Mouse (Mus musculus) cerebellum, postnatal 4 days (tissue): Measurements from ENCODE around the gene Rex1bd.
"Not testable (repeated sequence)": the region's sequence is repeated elsewhere in the genome, so short reads cannot be mapped to it uniquely, and the experiment has no call there.

Experiments
- DNase-seq, 2 experiments: peaks; one replicate each; pipeline ENCODE4 v3.0.0; 2022; ENCODE audit warnings: low spot score in 2 of 2, mixed read lengths in 1 of 2

Gene Rex1bd

GRCm38 (mm10) chr8:70529299-70529698, 22.7 kb upstream of the Rex1bd start:
- no peak for DNase-seq

DNA sequence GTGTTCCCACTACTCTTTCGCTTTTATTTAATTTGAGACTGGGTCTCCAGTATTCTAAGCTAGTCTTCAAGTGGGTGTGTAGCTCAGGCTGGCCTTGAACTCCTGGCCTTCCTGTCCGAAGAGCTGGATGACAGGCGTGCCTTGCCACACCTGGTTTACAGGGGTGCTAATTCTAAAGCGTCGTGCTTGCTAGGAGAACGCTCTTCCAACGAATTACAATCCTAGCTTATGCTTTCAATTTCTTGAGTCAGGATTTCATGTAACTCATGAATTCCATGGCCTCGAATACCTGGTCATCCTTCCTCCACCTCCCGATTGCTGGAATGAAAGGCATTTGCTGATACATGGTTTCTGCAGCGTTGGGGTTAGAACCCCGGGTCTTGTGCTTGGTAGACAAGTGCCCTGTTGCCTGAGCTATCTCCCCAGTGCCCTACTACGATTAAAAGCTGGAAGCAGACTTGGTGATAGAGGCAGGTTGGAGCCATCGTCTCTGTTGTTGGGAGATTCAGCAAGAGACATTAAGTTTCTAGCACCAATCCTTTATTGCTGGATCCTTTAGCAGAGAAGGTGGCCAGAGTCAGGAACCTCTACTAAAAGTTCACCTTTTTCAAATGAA, 21.7 kb upstream of the Rex1bd start:
- DNase-seq, result no peak

DNA sequence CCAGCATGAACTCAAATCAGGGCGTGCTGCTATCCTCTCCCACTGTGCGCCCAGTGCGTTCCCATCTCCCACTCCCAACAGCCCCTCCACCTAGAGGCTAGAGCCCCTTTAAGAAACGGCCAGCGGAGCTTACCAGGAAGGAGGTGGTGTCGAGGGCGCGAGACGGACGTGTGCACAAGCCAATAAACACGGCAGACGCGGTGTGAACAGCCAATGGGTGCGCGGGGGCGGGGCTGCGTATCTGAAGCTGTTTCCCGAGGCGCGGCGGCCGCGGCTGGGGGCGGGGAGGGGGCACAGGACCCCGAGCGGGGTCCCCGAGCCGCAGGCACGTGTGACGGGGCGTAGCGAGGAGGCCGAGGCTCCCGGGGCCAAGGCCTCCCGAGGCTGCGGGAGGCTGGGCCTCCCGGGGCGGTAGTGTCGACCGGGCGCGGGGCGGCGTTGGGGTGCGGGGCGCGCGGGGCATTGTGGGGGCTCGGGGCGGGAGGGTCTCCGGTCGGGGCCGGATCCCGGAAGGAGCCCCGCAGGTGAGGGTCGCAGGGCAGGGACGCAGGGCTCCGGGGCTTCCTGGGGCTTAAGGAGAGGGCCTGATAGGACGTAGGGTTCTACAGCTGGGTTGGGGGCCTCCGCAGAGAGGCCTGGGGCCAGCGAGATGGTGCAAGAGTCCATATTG, 21.1 kb upstream of the Rex1bd start, which contains the start of the genes Fkbp8 and Kxd1:
TSS of gene Fkbp8 (plus strand) at position 213 of the 670 bp plus-strand sequence.
TSS of gene Kxd1 (minus strand) at position 445 of the 670 bp plus-strand sequence.
- DNase-seq, result peak; percentile 98 to 100

DNA sequence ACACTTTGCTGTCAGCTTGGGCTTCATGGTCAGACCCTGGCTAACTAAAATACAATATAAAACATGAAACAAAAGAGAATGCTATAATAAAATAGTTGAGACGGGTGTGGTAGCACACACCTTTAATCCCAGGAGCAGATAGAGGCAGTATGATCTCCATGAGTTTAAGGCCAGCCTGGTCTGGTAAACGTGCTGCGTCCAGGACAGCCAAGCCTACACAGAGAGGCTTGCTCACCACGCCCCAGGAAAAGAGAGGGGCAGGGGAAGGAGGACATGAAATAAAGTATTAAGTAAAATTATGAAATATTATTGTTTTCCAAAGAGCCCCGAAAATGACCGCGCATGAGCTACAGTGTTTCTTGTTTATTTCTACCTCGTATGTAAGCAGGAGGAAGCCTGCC, 20.6 kb upstream of the Rex1bd start:
- DNase-seq, result no peak

- peak; percentile 92 to 95 for DNase-seq
These were observed 16.2 kb upstream of the Rex1bd start for GRCm38 (mm10) chr8:70522592-70523403.

- no peak for DNase-seq
These were observed 13.1 kb upstream of the Rex1bd start for GRCm38 (mm10) chr8:70519606-70520005.

DNA sequence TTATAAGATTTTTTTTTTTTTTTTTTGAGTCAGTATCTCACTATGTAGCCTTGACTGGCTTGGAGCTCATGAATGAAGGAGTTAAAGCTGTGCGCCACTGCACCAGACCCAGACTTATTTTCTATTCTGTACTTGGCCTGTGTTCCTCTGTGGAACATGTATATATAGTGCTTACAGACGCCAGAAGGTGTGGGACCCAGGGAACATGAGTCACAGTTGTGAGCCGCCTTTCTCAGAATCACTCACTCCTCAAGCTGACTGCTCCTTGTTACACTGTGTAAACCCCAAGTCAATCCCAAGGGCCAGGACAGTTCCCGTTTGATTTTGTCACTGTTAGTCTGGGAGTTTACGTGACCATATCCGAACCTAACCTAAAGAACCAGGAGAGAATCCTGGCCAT, 12.5 kb upstream of the Rex1bd start:
- no peak for DNase-seq

DNA sequence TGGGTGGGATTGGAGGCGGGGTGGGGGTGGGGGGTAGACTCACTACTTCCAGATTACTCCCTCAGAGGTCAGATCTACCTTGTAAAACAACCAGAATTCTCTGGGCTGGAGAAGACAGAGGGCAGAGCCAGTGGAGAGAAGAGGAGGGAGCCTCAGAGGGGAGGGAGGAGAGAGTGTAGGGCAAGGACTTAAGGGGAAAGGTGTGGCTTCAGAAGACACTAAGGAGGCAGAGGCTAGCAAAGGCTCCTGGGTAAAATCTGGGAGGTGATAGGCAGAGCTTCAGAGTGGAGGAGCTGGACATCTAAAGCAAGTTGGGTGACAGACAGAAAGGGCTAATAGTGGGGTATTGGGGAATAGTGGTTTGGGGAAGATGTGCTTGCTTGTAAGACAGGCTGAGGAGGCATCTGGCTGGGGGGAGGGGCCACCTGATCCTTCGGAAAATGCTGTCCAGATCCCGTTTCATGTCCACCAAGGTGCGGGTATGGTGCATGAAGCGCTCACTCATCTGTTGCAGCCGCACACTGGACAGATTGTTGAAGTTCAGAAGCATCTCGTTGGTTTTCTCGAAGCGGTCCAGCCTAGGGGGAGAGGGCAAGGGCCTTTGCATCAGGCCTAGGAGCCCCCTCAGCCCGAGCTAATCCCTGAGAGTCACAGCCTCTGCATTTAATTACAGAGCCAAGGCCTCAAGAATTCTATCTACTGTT, 11.5 kb upstream of the Rex1bd start:
- DNase-seq, result no peak

- no peak for DNase-seq
These were observed 6.9 kb upstream of the Rex1bd start for GRCm38 (mm10) chr8:70513441-70513840.

DNA sequence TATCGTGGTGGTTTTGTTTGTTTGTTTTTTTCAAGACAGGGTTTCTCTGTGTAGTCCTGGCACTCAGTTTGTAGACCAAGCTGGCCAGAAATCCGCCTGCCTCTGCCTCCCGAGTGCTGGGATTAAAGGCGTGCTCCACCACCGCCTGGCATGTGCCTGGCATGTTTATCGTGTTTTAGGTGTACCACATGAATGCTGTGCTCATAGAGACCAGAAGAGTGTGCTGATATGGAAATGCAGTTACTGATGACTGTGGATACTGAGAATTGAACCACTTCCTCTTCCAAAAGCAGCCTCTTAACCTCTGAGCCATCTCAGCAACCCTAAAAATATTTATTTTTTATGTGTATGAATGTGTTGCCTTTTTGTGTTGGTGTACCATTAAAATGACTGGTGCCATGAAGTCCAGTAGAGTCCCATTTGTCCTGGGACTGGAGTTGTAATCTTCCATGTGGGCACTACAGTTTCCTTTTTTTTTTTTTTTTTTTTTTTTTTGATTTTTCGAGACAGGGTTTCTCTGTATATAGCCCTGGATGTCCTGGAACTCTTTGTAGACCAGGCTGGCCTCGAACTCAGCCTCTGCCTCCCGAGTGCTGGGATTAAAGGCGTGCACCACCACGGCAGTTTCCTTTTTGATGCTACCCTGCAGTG, 5.8 kb upstream of the Rex1bd start:
- DNase-seq, result no peak

- no peak for DNase-seq
These were observed 5.2 kb upstream of the Rex1bd start for GRCm38 (mm10) chr8:70511770-70512169.

DNA sequence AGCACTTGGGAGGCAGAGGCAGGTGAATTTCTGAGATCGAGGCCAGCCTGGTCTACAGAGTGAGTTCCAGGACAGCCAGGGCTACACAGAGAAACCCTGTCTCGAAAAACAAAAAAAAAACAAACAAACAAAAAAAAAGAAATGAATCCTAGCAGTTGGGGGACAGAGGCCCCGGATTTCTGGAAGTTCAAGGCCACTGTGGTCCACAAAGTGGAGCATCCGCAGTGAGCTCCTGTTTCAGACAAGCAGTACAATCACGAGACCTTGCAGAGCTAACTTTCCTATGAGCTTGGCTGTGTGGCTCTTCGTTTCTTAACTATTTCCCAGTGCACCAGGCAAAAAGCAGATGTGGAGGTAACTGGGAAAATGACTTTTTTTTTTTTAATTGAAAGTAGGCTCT, 4.6 kb upstream of the Rex1bd start:
- not testable (repeated sequence) for DNase-seq

DNA sequence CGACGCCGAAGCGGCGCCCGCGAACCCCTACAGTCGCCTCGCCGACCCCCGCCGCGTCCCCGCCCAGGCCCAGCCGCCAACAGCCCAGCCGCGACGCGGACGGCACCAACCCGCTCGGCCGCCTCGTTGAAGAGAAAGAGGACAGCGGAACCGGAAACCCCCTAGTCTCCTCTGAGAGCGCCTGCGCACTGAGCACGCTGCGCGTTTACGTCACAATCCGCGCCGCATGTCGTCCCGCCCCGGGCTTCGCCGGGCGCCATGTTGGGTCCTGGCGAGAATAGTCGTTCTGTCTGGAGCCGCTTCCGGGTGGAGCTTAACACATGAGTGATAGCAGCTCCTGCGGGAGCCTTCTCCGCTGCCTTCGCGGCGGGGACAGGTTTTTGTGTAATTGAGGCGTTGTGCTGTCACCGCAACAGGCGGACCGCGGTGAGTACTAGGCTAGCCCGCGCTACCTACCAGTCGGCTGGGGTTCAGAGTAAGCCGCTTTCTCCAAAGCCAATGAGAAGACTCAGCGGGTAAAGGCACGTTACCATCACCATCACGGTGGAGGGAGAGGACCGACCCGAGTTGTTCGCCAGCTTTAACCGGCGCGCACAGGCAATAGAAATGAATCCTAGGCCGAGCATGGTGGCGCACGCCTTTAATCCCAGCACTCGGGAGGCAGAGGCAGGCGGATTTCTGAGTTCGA, 3.8 kb upstream of the Rex1bd start, which contains the start of gene Uba52:
TSS of gene Uba52 (minus strand) at position 574 of the 688 bp plus-strand sequence.
- DNase-seq, result peak; percentile 98

- DNase-seq, result no peak
These were observed 2.9 kb upstream of the Rex1bd start for GRCm38 (mm10) chr8:70509281-70509952.

- no peak for DNase-seq
These were observed 458 bp upstream of the Rex1bd start for GRCm38 (mm10) chr8:70507027-70507393.

DNA sequence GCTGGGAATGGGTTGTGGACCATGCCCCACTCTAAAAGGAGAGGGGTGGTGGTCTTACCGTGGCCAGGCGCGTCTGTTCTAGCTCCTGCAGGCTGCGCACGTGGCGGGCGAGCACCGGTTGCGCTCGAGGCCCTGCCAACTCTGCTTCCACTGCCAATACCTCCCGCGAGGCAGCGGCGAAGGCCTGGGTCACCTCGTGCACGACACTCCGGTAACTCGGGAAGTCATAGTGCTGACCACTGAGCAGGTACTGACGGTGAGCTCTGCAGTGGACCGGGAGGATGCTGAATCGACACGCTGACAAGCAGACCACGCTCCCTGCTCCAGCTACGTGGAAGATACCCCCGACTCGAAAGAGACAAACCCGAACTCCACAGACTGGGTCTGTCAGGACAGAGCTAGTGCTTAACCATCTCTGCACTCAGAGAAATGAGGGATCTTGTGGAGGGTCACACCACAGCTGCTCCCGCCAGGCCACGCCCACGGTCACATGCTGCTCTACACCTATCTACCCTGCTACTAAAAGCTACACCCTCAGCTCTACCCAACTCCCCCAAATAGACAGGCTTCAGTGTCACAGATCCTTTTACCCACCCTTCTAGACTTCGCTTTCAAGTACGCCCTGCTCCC, 739 bp downstream of the Rex1bd start:
- DNase-seq, result no peak

DNA sequence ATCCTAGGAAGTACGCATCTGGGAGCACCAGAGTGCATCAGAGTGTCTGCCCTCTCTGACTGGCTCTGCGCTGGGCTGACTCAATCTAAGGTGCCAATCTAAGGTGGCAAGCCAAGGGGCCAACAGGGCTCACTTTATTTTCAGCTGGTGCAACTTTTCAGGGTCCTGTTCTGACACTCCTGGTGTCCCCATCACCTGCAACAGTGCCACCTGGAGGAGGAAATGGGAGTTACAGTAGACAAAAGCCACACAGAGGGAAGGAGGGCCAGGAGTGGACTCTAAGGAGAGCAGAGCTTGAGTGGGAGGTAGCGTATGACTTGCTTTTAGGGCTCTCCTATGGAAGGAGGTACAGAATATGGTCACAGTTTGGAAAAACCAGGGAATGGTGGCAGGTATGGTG, 1.7 kb downstream of the Rex1bd start:
- DNase-seq, result peak; percentile 75 to 88

GRCm38 (mm10) chr8:70504291-70504716, 2.2 kb downstream of the Rex1bd start:
- DNase-seq, result peak in 1 of 2 experiments; percentile 67

- DNase-seq, result peak in 1 of 2 experiments; percentile 75
These were observed 3.3 kb downstream of the Rex1bd start for GRCm38 (mm10) chr8:70503062-70503750.
